Mouse (Mus musculus) CH12.LX (cell line): ENCODE measurements at regions not wholly inside any gene's neighbourhood (a gene's known extent, or its start where the extent isn't known, plus 50 kb on each side); places are given as distances from the start of the nearest gene placed in this dataset.

Experiments
- DNase-seq: peaks from one replicate; pipeline ENCODE4 v3.0.0-alpha.2; 2013; ENCODE audit errors: extremely low read depth
- H3K27ac ChIP-seq: 2 replicates; pipeline ENCODE4 v1.5.1; 2012; ENCODE audit warnings: low read depth, mild to moderate bottlenecking, control low read depth, moderate library complexity; ENCODE audit not compliant: insufficient read depth
- H3K27me3 ChIP-seq: replicated peaks from 2 replicates; pipeline ENCODE3; 2012; ENCODE audit warnings: inconsistent platforms
- H3K36me3 ChIP-seq, 2 experiments: replicated peaks in 1 of 2; 2 replicates each; pipeline versions ENCODE3 to v1.6.1; 2012; ENCODE audit warnings: inconsistent platforms in 1 of 2, low read length in 1 of 2, mild to moderate bottlenecking in 1 of 2, mixed read lengths in 1 of 2, moderate library complexity in 1 of 2; ENCODE audit not compliant: control insufficient read depth in 1 of 2, insufficient read depth in 1 of 2
- H3K4me1 ChIP-seq, 2 experiments: 2 replicates each; pipeline ENCODE4 v1.6.1; 2012; ENCODE audit warnings: inconsistent platforms in 1 of 2, moderate library complexity in 1 of 2; ENCODE audit not compliant: insufficient read depth in 2 of 2, control insufficient read depth in 1 of 2
- H3K4me2 ChIP-seq: 2 replicates; pipeline ENCODE4 v1.6.1; 2012; ENCODE audit warnings: low read depth, mild to moderate bottlenecking, control low read depth; ENCODE audit not compliant: poor library complexity, insufficient read depth, severe bottlenecking
- H3K4me3 ChIP-seq, 3 experiments: fragments of 150-350 bp in 1 of 3; sonication (generic) in 1 of 3; replicated peaks in 1 of 3; 2 replicates each; pipeline versions ENCODE3 to v1.5.1; 2011 to 2012; ENCODE audit warnings: low read depth in 2 of 3, low read length in 2 of 3, mild to moderate bottlenecking in 2 of 3, moderate library complexity in 2 of 3, control low read depth in 1 of 3, improper control_type of control experiment in 1 of 3, inconsistent platforms in 1 of 3, mixed read lengths in 1 of 3; ENCODE audit not compliant: poor library complexity in 1 of 3
- H3K79me2 ChIP-seq: replicated peaks from 2 replicates; pipeline ENCODE4 v1.6.1; 2012; ENCODE audit warnings: mild to moderate bottlenecking, moderate library complexity; ENCODE audit not compliant: control insufficient read depth, poor library complexity, insufficient read depth, severe bottlenecking; ENCODE audit errors: extremely low read depth
- H3K9ac ChIP-seq: 2 replicates; pipeline ENCODE4 v1.6.1; 2012; ENCODE audit warnings: low read depth, mild to moderate bottlenecking, control low read depth, moderate library complexity; ENCODE audit not compliant: insufficient read depth
- H3K9me3 ChIP-seq: replicated peaks from 2 replicates; pipeline ENCODE3; 2012; ENCODE audit warnings: low read length, inconsistent platforms, mixed read lengths
- BHLHE40 ChIP-seq: IDR thresholded peaks from 2 replicates; pipeline ENCODE4 v1.6.1; 2011; ENCODE audit warnings: mild to moderate bottlenecking, low read depth, low read length, improper control_type of control experiment
- CHD1 ChIP-seq: IDR thresholded peaks from 2 replicates; pipeline ENCODE4 v1.6.1; 2012; ENCODE audit warnings: low read depth, low read length, improper control_type of control experiment, inconsistent platforms
- ELF1 ChIP-seq: IDR thresholded peaks from 2 replicates; pipeline ENCODE4 v1.6.1; 2014; ENCODE audit warnings: low read depth, mild to moderate bottlenecking, inconsistent platforms, low read length, improper control_type of control experiment
- EP300 ChIP-seq: IDR thresholded peaks from 2 replicates; pipeline ENCODE4 v1.6.1; 2011; ENCODE audit warnings: low read length, improper control_type of control experiment
- JUN ChIP-seq: IDR thresholded peaks from 2 replicates; pipeline ENCODE4 v1.6.1; 2011; ENCODE audit warnings: low read depth, mild to moderate bottlenecking, low read length, improper control_type of control experiment, moderate library complexity; ENCODE audit not compliant: insufficient read depth
- JUND ChIP-seq: conservative IDR thresholded peaks from 2 replicates; pipeline ENCODE4 v1.6.1; 2011; ENCODE audit warnings: low read depth, low read length, improper control_type of control experiment
- MAFK ChIP-seq: IDR thresholded peaks from 2 replicates; pipeline ENCODE4 v1.6.1; 2011; ENCODE audit warnings: low read length, improper control_type of control experiment; ENCODE audit not compliant: insufficient replicate concordance
- MAZ ChIP-seq: IDR thresholded peaks from 2 replicates; pipeline ENCODE4 v1.6.1; 2012; ENCODE audit warnings: low read depth, mild to moderate bottlenecking, inconsistent platforms, low read length, improper control_type of control experiment, moderate library complexity
- NRF1 ChIP-seq: IDR thresholded peaks from 2 replicates; pipeline ENCODE4 v1.6.1; 2014; ENCODE audit warnings: low read depth, mild to moderate bottlenecking, inconsistent platforms, low read length, improper control_type of control experiment, moderate library complexity
- RAD21 ChIP-seq: IDR thresholded peaks from 2 replicates; pipeline ENCODE4 v1.6.1; 2011; ENCODE audit warnings: low read depth, mild to moderate bottlenecking, low read length, improper control_type of control experiment, moderate library complexity
- RCOR1 ChIP-seq: conservative IDR thresholded peaks from 2 replicates; pipeline ENCODE4 v1.6.1; 2012; ENCODE audit warnings: low read depth, mild to moderate bottlenecking, inconsistent platforms, low read length, improper control_type of control experiment
- SIN3A ChIP-seq: IDR thresholded peaks from 2 replicates; pipeline ENCODE4 v1.6.1; 2012; ENCODE audit warnings: low read length, improper control_type of control experiment, inconsistent platforms
- SMC3 ChIP-seq: IDR thresholded peaks from 2 replicates; pipeline ENCODE4 v1.6.1; 2011; ENCODE audit warnings: low read depth, low read length, improper control_type of control experiment
- TBP ChIP-seq: conservative IDR thresholded peaks from 2 replicates; pipeline ENCODE4 v1.6.1; 2011; ENCODE audit warnings: low read depth, low read length, improper control_type of control experiment
- TCF12 ChIP-seq: IDR thresholded peaks from 2 replicates; pipeline ENCODE4 v1.6.1; 2014; ENCODE audit warnings: low read depth, mild to moderate bottlenecking, inconsistent platforms, low read length, improper control_type of control experiment
- UBTF ChIP-seq: IDR thresholded peaks from 2 replicates; pipeline ENCODE4 v1.6.1; 2012; ENCODE audit warnings: low read depth, mild to moderate bottlenecking, inconsistent platforms, low read length, improper control_type of control experiment, moderate library complexity
- USF1 ChIP-seq: IDR thresholded peaks from 2 replicates; pipeline ENCODE4 v1.6.1; 2014; ENCODE audit warnings: low read depth, mild to moderate bottlenecking, inconsistent platforms, low read length, improper control_type of control experiment
- ZKSCAN1 ChIP-seq: IDR thresholded peaks from 2 replicates; pipeline ENCODE4 v1.6.1; 2012; ENCODE audit warnings: low read depth, inconsistent platforms, low read length, improper control_type of control experiment, borderline replicate concordance
- ZNF384 ChIP-seq: IDR thresholded peaks from 2 replicates; pipeline ENCODE4 v1.6.1; 2012; ENCODE audit warnings: low read depth, low read length, improper control_type of control experiment, inconsistent platforms
- dilution Hi-C: fragments of 300-500 bp; cut with MboI; formaldehyde crosslinking; loops from 2 replicates; pipeline ENCODE4 v1.14.3; 2020; ENCODE audit warnings: low sequenced_read_pairs; ENCODE audit not compliant: extremely low pct_unique_long_range_greater_than_20kb, extremely low pct_ligation_motif_present
- in situ Hi-C: fragments of 300-500 bp; cut with MboI; formaldehyde crosslinking; loops from 3 replicates; pipeline ENCODE4 v1.14.3; 2019; ENCODE audit warnings: low sequenced_read_pairs, low pct_ligation_motif_present, low pct_unique_long_range_greater_than_20kb, mixed read lengths

DNA sequence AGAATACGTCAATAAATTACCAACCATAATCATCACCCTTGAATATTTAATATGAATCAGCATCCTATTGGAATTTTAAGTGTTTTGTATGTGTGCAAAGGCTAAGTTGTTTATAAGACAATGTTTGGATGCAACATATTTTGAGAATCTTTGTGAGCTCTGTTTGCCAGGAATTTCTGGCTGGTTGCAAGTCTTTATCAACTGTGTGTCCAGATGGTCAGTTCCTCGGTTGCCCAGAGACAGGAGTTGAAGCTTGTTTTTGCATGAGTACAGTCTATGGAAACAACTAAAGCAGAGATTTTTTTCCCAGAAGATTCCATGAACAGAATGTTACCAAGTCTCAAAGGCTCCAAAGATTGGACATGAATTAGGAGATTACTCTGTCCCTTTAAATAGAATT, 142.0 kb upstream of the Neil3 start:
- Histone ChIP-seq H3K4me1 (no peaks in the 10 kb centered on the region), H3K4me3 (no peak overlapping the region), H3K27ac (no peak overlapping the region), H3K4me2 (no peak overlapping the region), H3K36me3 (no peaks in the 10 kb centered on the region), H3K9ac (no peak overlapping the region), H3K9me3 (no peaks in the 10 kb centered on the region), H3K27me3 (no peaks in the 10 kb centered on the region), H3K79me2 (no peaks in the 10 kb centered on the region)
- dilution Hi-C loops: no loop called here
- TF ChIP-seq ELF1 (no peak), ZKSCAN1 (no peak), CHD1 (no peak), JUND (no peak), USF1 (no peak), RAD21 (no peak), MAZ (no peak), ZNF384 (no peak)
- no peak for DNase-seq
- in situ Hi-C loops: no loop called here

DNA sequence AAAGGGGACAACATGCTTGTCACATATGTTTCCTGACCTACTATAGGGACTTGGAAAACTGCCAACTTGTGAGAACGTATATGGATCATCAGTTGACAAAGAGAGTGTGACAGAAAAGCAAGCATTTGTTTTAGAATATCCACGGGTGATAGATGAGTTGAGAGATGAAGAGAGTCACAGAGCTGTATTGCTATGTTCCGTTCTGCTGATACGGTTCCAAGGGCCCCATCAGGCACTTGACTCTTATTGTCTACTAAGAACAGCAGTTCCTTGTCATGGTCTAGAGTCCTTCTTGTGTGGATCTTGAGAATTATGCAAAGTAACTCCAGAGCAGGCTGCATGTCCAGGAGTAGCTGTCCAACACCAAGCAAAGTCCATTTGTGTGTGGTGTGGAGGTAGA, 143.0 kb upstream of the Neil3 start:
- H3K27ac ChIP-seq: no peak overlapping the region
- H3K4me2 ChIP-seq: no peak overlapping the region
- TF ChIP-seq RCOR1 (no peak), SMC3 (no peak), ELF1 (no peak), TBP (no peak), USF1 (no peak), BHLHE40 (no peak)
- H3K4me1 ChIP-seq: no peaks in the 10 kb centered on the region
- H3K27me3 ChIP-seq: no peaks in the 10 kb centered on the region
- H3K9ac ChIP-seq: no peak overlapping the region
- H3K9me3 ChIP-seq: no peaks in the 10 kb centered on the region
- H3K36me3 ChIP-seq: no peaks in the 10 kb centered on the region
- in situ Hi-C loops (no loop called here), dilution Hi-C loops (no loop called here)
- no peak for DNase-seq
- no peak overlapping the region for H3K4me3 ChIP-seq
- H3K79me2 ChIP-seq: no peaks in the 10 kb centered on the region

DNA sequence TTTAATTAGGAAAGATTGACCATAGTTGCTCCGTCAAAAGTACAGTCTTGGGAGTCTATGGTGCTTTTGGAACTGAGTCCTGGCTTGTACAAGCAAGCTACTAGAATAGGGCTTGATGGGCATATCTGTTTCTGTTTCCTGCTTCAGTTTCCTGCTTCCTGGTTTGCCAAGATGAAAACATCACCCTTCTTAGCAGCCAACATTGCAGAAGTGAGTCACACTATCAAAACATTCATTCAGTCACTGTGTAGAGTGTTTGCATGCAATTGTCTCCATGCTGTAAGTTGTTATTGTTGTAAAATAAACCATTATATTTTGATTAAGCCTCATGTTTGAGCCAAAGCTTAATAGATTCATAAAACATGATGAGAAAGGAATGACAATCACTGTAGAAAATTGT, 149.3 kb upstream of the Neil3 start:
- H3K27me3 ChIP-seq: no peaks in the 10 kb centered on the region
- in situ Hi-C loops (no loop called here), dilution Hi-C loops (no loop called here)
- no peak for TF ChIP-seq NRF1
- no peak for TF ChIP-seq ZKSCAN1
- no peak for TF ChIP-seq JUN
- TF ChIP-seq TCF12: no peak
- no peak for TF ChIP-seq EP300
- TF ChIP-seq MAFK: no peak
- no peak for TF ChIP-seq USF1
- TF ChIP-seq JUND: no peak
- TF ChIP-seq SIN3A: no peak
- TF ChIP-seq RAD21: no peak
- no peak for TF ChIP-seq SMC3
- TF ChIP-seq UBTF: no peak
- TF ChIP-seq ELF1: no peak
- no peak for DNase-seq
- H3K36me3 ChIP-seq: no peaks in the 10 kb centered on the region
- no peak overlapping the region for H3K9ac ChIP-seq
- H3K27ac ChIP-seq: no peak overlapping the region
- H3K4me3 ChIP-seq: no peak overlapping the region
- no peak overlapping the region for H3K4me2 ChIP-seq
- no peaks in the 10 kb centered on the region for H3K79me2 ChIP-seq
- H3K4me1 ChIP-seq: peaks cover 0 to 6% of the 10 kb centered on the region in 2 experiments; a peak in 1 of 4 replicates
- no peaks in the 10 kb centered on the region for H3K9me3 ChIP-seq
